Mouse (Mus musculus) urinary bladder, postnatal 4 days (tissue): ENCODE measurements at regions not wholly inside any gene's neighbourhood (a gene's known extent, or its start where the extent isn't known, plus 50 kb on each side); places are given as distances from the start of the nearest gene placed in this dataset.

Experiments used
- DNase-seq, 2 experiments: peaks; one replicate each; pipeline ENCODE4 v3.0.0; 2021 to 2022; ENCODE audit warnings: low spot score in 2 of 2

- no peak for DNase-seq
Observed at GRCm38 (mm10) chr13:107540784-107541634, 503.2 kb upstream of the Smim15 start.

GRCm38 (mm10) chr13:107540305-107540704 is 503.9 kb upstream of the Smim15 start:
- no peak for DNase-seq

GRCm38 (mm10) chr13:107539867-107540266 is 504.4 kb upstream of the Smim15 start:
- DNase-seq: no peak

GRCm38 (mm10) chr13:107539326-107539725 is 504.9 kb upstream of the Smim15 start:
- DNase-seq: no peak

- no peak for DNase-seq
Observed at GRCm38 (mm10) chr13:107535213-107535612, 509.0 kb upstream of the Smim15 start.

GRCm38 (mm10) chr13:107533323-107533722 is 510.9 kb upstream of the Smim15 start:
- no peak for DNase-seq

GRCm38 (mm10) chr13:107531528-107531927 is 509.6 kb upstream of the Kif2a start:
- DNase-seq: no peak

- DNase-seq: no peak
Observed at GRCm38 (mm10) chr13:107531026-107531425, 509.1 kb upstream of the Kif2a start.

- no peak for DNase-seq
Observed at GRCm38 (mm10) chr13:107530392-107530791, 508.5 kb upstream of the Kif2a start.

- no peak for DNase-seq
Observed at GRCm38 (mm10) chr13:107528724-107529456, 507.0 kb upstream of the Kif2a start.

GRCm38 (mm10) chr13:107522942-107523341 is 501.0 kb upstream of the Kif2a start:
- no peak for DNase-seq

- DNase-seq: no peak
Observed at GRCm38 (mm10) chr13:107514236-107514635, 492.3 kb upstream of the Kif2a start.

GRCm38 (mm10) chr13:107513274-107514146 is 491.6 kb upstream of the Kif2a start:
- DNase-seq: no peak

- DNase-seq: no peak
Observed at GRCm38 (mm10) chr13:107507336-107507735, 485.4 kb upstream of the Kif2a start.

GRCm38 (mm10) chr13:107506832-107507231 is 484.9 kb upstream of the Kif2a start:
- no peak for DNase-seq

GRCm38 (mm10) chr13:107505318-107505717 is 483.4 kb upstream of the Kif2a start:
- DNase-seq: no peak

GRCm38 (mm10) chr13:107502261-107502660 is 480.3 kb upstream of the Kif2a start:
- no peak for DNase-seq

- no peak for DNase-seq
Observed at GRCm38 (mm10) chr13:107500776-107501489, 479.0 kb upstream of the Kif2a start.

GRCm38 (mm10) chr13:107499296-107499695 is 477.4 kb upstream of the Kif2a start:
- no peak for DNase-seq

GRCm38 (mm10) chr13:107495161-107495732 is 473.3 kb upstream of the Kif2a start:
- no peak for DNase-seq

GRCm38 (mm10) chr13:107493765-107494164 is 471.8 kb upstream of the Kif2a start:
- DNase-seq: peak in 1 of 2 experiments; percentile 35
